Mouse (Mus musculus): ENCODE data around the gene Nf2. TPM values are rescaled to one million over a fixed set of nuclear protein-coding genes. Genes with fewer than 3 reads are reported as not detected.
"Not testable (repeated sequence)": the region's sequence is repeated elsewhere in the genome, so short reads cannot be mapped to it uniquely, and the experiment has no call there.

Nf2 gene
- polyA plus RNA-seq, 1 experiment from 2014 or later: 63.9 TPM

DNA sequence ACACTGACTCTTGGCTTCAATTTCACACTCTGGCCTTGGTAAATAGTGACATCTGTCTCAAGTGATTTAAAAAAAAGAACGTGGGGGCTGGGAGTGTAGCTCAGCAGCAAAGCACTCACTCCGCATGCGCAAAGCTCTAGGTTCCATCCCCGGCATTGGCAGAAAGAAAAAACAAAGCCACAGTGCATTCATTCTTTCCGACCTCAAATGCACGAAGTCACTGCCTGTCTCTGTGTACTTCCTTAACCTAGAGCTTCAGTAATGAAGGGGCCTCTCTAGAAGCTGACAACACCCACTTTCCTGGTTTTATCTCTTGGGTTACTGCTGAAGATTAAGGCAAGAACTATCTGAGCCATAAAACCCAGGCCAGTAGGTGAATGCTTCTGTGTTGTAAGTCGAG is 45.4 kb downstream of the Nf2 start:
- WGBS: 40% methylated on average over 7 of the region's 7 CpGs
- no peak for DNase-seq (ENCODE audit: low spot score)

DNA sequence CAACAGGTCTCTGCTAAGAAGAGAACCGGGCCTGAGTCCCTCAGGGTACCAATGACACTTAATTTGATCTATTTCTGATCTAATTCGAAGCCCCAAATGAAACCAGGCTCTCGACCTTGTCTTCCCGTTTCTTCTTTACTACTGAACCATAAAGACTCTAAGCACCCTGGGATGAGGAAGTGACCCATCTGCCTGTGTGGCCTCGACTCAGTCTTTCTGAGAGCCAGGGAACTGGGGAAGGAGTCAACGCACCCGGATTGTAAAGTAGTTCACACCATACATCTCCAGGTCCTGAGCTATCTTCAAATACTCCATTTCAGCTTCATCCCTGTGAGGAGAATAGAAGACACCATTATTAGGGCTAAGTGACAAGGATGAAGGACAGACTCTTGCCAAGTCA is 45.9 kb downstream of the Nf2 start:
- Histone ChIP-seq H3K9ac (no peak overlapping the region), H3K9me3 (ENCODE audit: control insufficient read depth, low read length) (no peaks in the 10 kb centered on the region), H3K4me1 (replicated peaks; ENCODE audit: control insufficient read depth, insufficient read depth, low read length) (no peaks in the 10 kb centered on the region), H3K4me3 (replicated peaks; ENCODE audit: low read length) (no peak overlapping the region), H3K36me3 (replicated peaks; ENCODE audit: control insufficient read depth, insufficient read depth) (peaks cover 28% of the 10 kb centered on the region), H3K4me2 (replicated peaks) (no peak overlapping the region), H3K27ac (no peak overlapping the region), H3K27me3 (ENCODE audit: control insufficient read depth, insufficient read depth, low read length) (no peaks in the 10 kb centered on the region; the same call in 1 of the 2 replicates)
- WGBS: 53% methylated on average over 7 of the region's 7 CpGs
- no peak for DNase-seq (ENCODE audit: low spot score)
- no peak for ATAC-seq (ENCODE audit: low FRiP score)

More for the DNA sequence above, 45.4 kb downstream of the Nf2 start:
- Histone ChIP-seq H3K4me1 (replicated peaks; ENCODE audit: control insufficient read depth, insufficient read depth, low read length) (no peaks in the 10 kb centered on the region), H3K9ac (no peak overlapping the region), H3K36me3 (replicated peaks; ENCODE audit: control insufficient read depth, insufficient read depth) (peaks cover 23% of the 10 kb centered on the region), H3K4me3 (replicated peaks; ENCODE audit: low read length) (no peak overlapping the region), H3K4me2 (replicated peaks) (no peak overlapping the region), H3K27ac (no peak overlapping the region), H3K27me3 (ENCODE audit: control insufficient read depth, insufficient read depth, low read length) (no peaks in the 10 kb centered on the region; the same call in 1 of the 2 replicates), H3K9me3 (ENCODE audit: control insufficient read depth, low read length) (no peaks in the 10 kb centered on the region)
- ATAC-seq (ENCODE audit: low FRiP score): no peak

DNA sequence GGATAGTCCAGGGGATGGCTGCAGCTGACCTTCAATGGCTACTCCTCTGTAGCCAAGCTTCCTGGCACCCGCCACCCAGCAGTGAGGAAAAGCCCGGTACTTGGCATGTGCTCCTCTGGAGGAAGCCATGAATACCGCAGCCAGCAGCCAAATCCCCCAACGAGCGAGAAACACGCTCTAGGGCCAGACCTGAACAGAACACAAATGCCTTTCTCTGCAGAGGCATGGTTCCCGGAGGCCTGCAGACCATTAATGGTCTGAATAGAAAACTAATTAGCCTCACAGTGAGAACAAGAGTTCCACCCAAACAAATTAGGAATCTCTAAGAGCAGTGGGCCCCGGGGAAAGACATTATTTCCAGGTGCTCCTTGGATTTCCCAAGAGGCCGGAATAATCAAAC is 46.3 kb downstream of the Nf2 start:
- 45% methylated on average over 9 of the region's 9 CpGs for WGBS
- peak; percentile 43 for DNase-seq (ENCODE audit: low spot score)
- ATAC-seq (ENCODE audit: low FRiP score): peak; percentile 74; the same call in 1 of the 2 replicates
- Histone ChIP-seq H3K4me3 (replicated peaks; ENCODE audit: low read length) (no peak overlapping the region), H3K4me1 (replicated peaks; ENCODE audit: control insufficient read depth, insufficient read depth, low read length) (no peaks in the 10 kb centered on the region), H3K36me3 (replicated peaks; ENCODE audit: control insufficient read depth, insufficient read depth) (peaks cover 31% of the 10 kb centered on the region), H3K27me3 (ENCODE audit: control insufficient read depth, insufficient read depth, low read length) (no peaks in the 10 kb centered on the region; the same call in 1 of the 2 replicates), H3K9ac (no peak overlapping the region), H3K9me3 (ENCODE audit: control insufficient read depth, low read length) (no peaks in the 10 kb centered on the region), H3K27ac (no peak overlapping the region), H3K4me2 (replicated peaks) (no peak overlapping the region)

DNA sequence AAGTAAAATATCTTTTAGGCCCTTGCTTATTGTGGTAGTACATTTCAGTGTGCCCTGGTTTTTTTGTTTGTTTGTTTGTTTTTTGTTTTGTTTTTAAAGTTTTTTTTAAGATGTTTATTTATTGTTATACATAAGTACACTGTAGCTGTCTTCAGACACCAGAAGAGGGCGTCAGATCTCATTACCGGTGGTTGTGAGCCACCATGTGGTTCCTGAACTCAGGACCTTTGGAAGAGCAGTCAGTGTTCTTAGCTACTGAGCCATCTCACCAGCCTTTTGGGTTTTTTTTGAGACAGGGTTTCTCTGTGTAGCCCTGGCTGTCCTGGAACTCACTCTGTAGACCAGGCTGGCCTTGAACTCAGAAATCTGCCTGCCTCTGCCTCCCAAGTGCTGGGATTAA is 46.9 kb downstream of the Nf2 start:
- H3K4me3 ChIP-seq (replicated peaks; ENCODE audit: low read length); H3K4me2 ChIP-seq (replicated peaks); H3K4me1 ChIP-seq (replicated peaks; ENCODE audit: control insufficient read depth, insufficient read depth, low read length); H3K27ac ChIP-seq; ATAC-seq (ENCODE audit: low FRiP score); H3K27me3 ChIP-seq (ENCODE audit: control insufficient read depth, insufficient read depth, low read length); H3K9me3 ChIP-seq (ENCODE audit: control insufficient read depth, low read length); DNase-seq (ENCODE audit: low spot score); H3K9ac ChIP-seq: not testable (repeated sequence)
- H3K36me3 ChIP-seq (replicated peaks; ENCODE audit: control insufficient read depth, insufficient read depth): peaks cover 37% of the 10 kb centered on the region
- 96% methylated on average over 2 of the region's 2 CpGs for WGBS

DNA sequence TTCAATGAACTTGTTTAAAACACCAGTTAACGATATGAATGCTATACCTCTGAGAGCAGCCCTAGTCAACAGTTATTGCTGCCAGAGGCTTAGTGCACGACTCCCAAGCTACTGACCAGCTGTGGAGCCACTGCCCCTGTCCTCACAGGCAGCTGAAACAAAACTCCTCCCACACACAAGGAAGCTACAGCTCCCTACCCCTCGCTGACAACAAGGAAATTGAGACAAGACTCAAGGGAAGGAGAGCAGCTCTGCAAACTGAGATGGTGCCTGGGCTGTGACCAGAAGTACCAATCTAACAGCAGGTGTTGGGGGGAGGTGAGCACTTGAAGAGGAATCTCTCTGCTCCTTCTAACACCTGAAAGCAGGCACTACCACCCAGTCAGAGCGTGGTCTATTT is 48.7 kb downstream of the Nf2 start:
- no peaks in the 10 kb centered on the region for H3K9me3 ChIP-seq (ENCODE audit: control insufficient read depth, low read length)
- ATAC-seq (ENCODE audit: low FRiP score): no peak
- H3K36me3 ChIP-seq (replicated peaks; ENCODE audit: control insufficient read depth, insufficient read depth): peaks cover 37% of the 10 kb centered on the region
- WGBS: 75% methylated on average over 4 of the region's 4 CpGs
- no peak overlapping the region for H3K4me2 ChIP-seq (replicated peaks)
- no peaks in the 10 kb centered on the region; the same call in 1 of the 2 replicates for H3K27me3 ChIP-seq (ENCODE audit: control insufficient read depth, insufficient read depth, low read length)
- no peak overlapping the region for H3K4me3 ChIP-seq (replicated peaks; ENCODE audit: low read length)
- no peak overlapping the region for H3K9ac ChIP-seq
- no peak for DNase-seq (ENCODE audit: low spot score)
- no peaks in the 10 kb centered on the region for H3K4me1 ChIP-seq (replicated peaks; ENCODE audit: control insufficient read depth, insufficient read depth, low read length)
- no peak overlapping the region for H3K27ac ChIP-seq

DNA sequence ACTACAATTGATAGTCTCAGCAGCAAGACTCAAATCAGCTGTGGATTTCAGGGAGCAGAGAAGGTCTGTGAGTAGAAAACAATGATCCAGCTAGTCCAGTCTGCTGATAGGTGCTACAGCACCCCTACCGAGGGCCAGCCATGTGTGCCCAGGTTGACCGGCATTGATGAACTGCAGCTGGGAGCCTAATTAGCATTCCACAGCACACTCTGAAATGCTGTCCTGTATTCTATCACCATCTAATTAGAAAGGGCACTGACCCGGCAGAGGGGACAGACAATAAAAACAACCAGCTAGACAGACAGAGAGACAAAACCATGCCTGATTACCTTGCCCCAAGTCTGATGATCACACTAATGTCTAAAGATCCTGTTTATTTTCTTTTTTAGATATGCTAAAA is 56.3 kb downstream of the Nf2 start:
- no peak for DNase-seq (ENCODE audit: low spot score)
- ATAC-seq (ENCODE audit: low FRiP score): no peak
- Histone ChIP-seq H3K27me3 (ENCODE audit: control insufficient read depth, insufficient read depth, low read length) (no peaks in the 10 kb centered on the region), H3K9ac (no peak overlapping the region), H3K4me3 (replicated peaks; ENCODE audit: low read length) (no peak overlapping the region), H3K9me3 (ENCODE audit: control insufficient read depth, low read length) (no peaks in the 10 kb centered on the region), H3K4me2 (replicated peaks) (no peak overlapping the region), H3K4me1 (replicated peaks; ENCODE audit: control insufficient read depth, insufficient read depth, low read length) (peaks cover 6% of the 10 kb centered on the region; the same call in 1 of the 2 replicates), H3K36me3 (replicated peaks; ENCODE audit: control insufficient read depth, insufficient read depth) (peaks cover 44% of the 10 kb centered on the region), H3K27ac (no peak overlapping the region)
- 29% methylated on average over 3 of the region's 3 CpGs for WGBS

DNA sequence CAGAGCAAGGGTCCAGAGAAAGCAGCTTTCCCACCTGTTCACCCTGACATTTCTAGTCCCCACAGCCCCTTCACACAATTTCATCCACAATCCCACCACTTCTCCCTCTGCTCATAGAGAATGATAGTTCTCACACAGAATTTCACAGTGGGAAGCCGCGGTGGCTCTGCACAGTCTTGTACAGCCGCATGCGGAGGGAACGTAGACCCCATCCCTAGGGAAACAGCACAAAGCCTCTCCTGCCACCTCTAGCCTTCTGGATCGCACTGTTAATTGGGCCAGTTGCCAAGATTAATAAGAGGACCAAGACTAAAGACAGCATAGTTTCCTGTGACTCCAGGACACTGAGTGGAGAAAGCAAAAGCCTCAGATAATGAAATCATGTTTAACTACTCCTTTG is 57.8 kb downstream of the Nf2 start:
- WGBS: 32% methylated on average over 6 of the region's 6 CpGs
- Histone ChIP-seq H3K27me3 (ENCODE audit: control insufficient read depth, insufficient read depth, low read length) (no peaks in the 10 kb centered on the region), H3K9me3 (ENCODE audit: control insufficient read depth, low read length) (no peaks in the 10 kb centered on the region), H3K4me2 (replicated peaks) (no peak overlapping the region), H3K4me1 (replicated peaks; ENCODE audit: control insufficient read depth, insufficient read depth, low read length) (peaks cover 6% of the 10 kb centered on the region; the same call in 1 of the 2 replicates), H3K27ac (no peak overlapping the region; the same call in 1 of the 2 replicates), H3K36me3 (replicated peaks; ENCODE audit: control insufficient read depth, insufficient read depth) (peaks cover 50% of the 10 kb centered on the region), H3K4me3 (replicated peaks; ENCODE audit: low read length) (no peak overlapping the region), H3K9ac (no peak overlapping the region)
- no peak for ATAC-seq (ENCODE audit: low FRiP score)
- no peak for DNase-seq (ENCODE audit: low spot score)

DNA sequence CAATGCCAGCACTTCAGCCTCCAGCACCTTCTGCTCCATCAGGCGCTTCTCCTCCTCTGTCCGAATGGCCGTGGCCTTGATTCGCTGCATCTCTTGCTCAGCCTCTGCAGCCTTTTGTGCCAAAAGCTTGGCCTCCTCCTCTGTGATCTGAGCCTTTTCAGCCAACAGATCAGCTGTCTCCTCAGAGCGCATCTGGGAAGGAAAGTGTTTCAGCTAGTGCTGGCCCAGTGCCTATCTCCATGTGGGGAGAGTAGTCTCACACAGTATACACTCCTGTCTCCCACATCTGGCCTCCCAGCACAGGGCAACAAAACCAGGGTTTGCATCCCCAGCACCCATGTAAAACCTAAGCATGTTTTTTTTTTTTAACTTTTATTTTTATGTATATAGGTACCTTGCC is 59.6 kb downstream of the Nf2 start:
- Histone ChIP-seq H3K27ac (no peak overlapping the region), H3K4me1 (replicated peaks; ENCODE audit: control insufficient read depth, insufficient read depth, low read length) (peaks cover 6% of the 10 kb centered on the region; the same call in 1 of the 2 replicates), H3K9ac (no peak overlapping the region), H3K36me3 (replicated peaks; ENCODE audit: control insufficient read depth, insufficient read depth) (peaks cover 69% of the 10 kb centered on the region), H3K4me3 (replicated peaks; ENCODE audit: low read length) (no peak overlapping the region), H3K27me3 (ENCODE audit: control insufficient read depth, insufficient read depth, low read length) (no peaks in the 10 kb centered on the region), H3K9me3 (ENCODE audit: control insufficient read depth, low read length) (no peaks in the 10 kb centered on the region), H3K4me2 (replicated peaks) (no peak overlapping the region)
- DNase-seq (ENCODE audit: low spot score) (no peak), ATAC-seq (ENCODE audit: low FRiP score) (no peak)
- 88% methylated on average over 5 of the region's 5 CpGs for WGBS

DNA sequence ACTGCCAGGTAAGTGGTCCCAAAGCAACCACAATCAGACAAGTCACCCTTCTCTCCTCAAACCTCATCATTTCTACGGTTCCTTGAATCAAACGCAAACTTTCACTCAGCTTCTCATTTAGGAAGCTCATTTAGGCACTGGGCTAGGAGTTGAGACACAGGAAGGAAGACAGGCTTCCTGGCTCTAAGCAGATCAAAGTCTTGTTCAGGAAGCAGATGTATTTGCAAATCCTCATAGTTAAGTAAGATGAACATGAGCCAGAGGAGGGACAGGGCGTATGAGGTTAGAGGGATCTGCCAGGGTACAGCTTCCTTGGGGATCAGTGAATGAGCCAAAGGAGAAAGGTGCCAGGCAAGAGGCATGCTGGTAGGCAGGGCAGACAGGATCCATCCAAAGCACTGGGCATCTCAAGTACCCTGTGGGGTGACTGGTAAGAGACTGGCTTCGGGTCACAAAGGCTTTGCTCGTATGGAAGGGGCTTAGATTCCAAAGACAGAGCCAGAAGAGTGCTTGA is 64.7 kb downstream of the Nf2 start:
- Histone ChIP-seq H3K4me2 (replicated peaks) (no peak overlapping the region), H3K27ac (no peak overlapping the region), H3K36me3 (replicated peaks; ENCODE audit: control insufficient read depth, insufficient read depth) (peaks cover 84% of the 10 kb centered on the region), H3K4me3 (replicated peaks; ENCODE audit: low read length) (no peak overlapping the region), H3K27me3 (ENCODE audit: control insufficient read depth, insufficient read depth, low read length) (no peaks in the 10 kb centered on the region), H3K9ac (no peak overlapping the region), H3K9me3 (ENCODE audit: control insufficient read depth, low read length) (no peaks in the 10 kb centered on the region), H3K4me1 (replicated peaks; ENCODE audit: control insufficient read depth, insufficient read depth, low read length) (no peaks in the 10 kb centered on the region)
- ATAC-seq (ENCODE audit: low FRiP score) (no peak), DNase-seq (ENCODE audit: low spot score) (no peak)
- WGBS: 81% methylated on average over 5 of the region's 5 CpGs

DNA sequence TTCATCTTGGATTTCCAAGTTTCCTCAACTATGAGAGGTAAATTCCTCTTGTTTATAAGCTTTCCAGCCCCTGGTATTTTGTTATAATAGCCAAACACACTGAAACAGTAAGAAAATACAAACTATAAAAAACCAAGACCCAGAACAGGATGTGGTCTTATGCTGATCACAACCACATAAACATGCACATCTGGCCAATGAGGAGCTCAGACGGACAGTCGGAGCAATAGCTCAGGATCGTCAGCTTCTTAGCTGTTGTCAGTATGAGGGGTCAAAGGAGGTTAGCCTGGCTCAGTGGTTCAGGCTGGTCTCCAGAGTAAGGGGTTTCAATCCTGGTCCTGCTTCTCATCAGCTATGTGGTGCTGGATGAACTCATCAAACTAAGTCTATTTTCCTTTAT is 66.2 kb downstream of the Nf2 start:
- Histone ChIP-seq H3K4me2 (replicated peaks) (no peak overlapping the region), H3K4me1 (replicated peaks; ENCODE audit: control insufficient read depth, insufficient read depth, low read length) (no peaks in the 10 kb centered on the region), H3K4me3 (replicated peaks; ENCODE audit: low read length) (no peak overlapping the region), H3K9me3 (ENCODE audit: control insufficient read depth, low read length) (no peaks in the 10 kb centered on the region), H3K36me3 (replicated peaks; ENCODE audit: control insufficient read depth, insufficient read depth) (peaks cover 86% of the 10 kb centered on the region), H3K27ac (no peak overlapping the region), H3K27me3 (ENCODE audit: control insufficient read depth, insufficient read depth, low read length) (no peaks in the 10 kb centered on the region), H3K9ac (no peak overlapping the region)
- ATAC-seq (ENCODE audit: low FRiP score): no peak
- 89% methylated on average over 3 of the region's 3 CpGs for WGBS
- DNase-seq (ENCODE audit: low spot score): no peak

Measured in hindbrain, embryonic 14.5 days (tissue).